Comparison of ENCODE assay signal across 20 mouse cellular contexts in genomic region chr8:126188741-126189285, GRCm38 (mm10).
DNase-seq lines count a peak whose midpoint lies in the region; ATAC-seq and TF ChIP-seq lines count a peak whose summit lies in the region.
"Had no signal": no experiment of that assay in that cellular context is flagged by ENCODE, and none has a peak within 500 bp of the region (broad histone marks: within the 10 kb centered on the region; RNA-seq: fewer than 3 reads in every experiment).

No protein-coding gene starts in this region.

- ATAC-seq in forebrain, embryonic 14.5 days = no peak
- no peak for ATAC-seq in activated CD4-positive, CD25-positive, alpha-beta regulatory T cell, adult 4 months
- ATAC-seq: intestine, embryonic 15.5 days; liver, postnatal 0 days; midbrain, embryonic 15.5 days had no signal

- H3K36me3 ChIP-seq in forebrain, embryonic 14.5 days (ENCODE audit: control insufficient read depth, insufficient read depth, low read length) = no peaks in the 10 kb centered on the region
- H3K36me3 ChIP-seq in forebrain, embryonic 10.5 days (replicated peaks) = no peaks in the 10 kb centered on the region
- H3K36me3 ChIP-seq: intestine, embryonic 15.5 days; limb, embryonic 13.5 days; midbrain, embryonic 15.5 days; neural tube, embryonic 12.5 days; stomach, embryonic 15.5 days had no signal

- TF ChIP-seq POLR2A in lung, adult 2 months (IDR thresholded peaks at IDR 0.05; ENCODE audit: borderline replicate concordance, extremely low read depth, low read depth, low read length) = no peak

- no peak overlapping the region for H3K27ac ChIP-seq in forebrain, embryonic 14.5 days (ENCODE audit: low read depth, low read length)
- H3K27ac ChIP-seq in forebrain, embryonic 10.5 days = no peak overlapping the region
- H3K27ac ChIP-seq: heart, adult 2 months; intestine, embryonic 15.5 days; limb, embryonic 13.5 days; midbrain, embryonic 15.5 days; neural tube, embryonic 12.5 days; stomach, embryonic 15.5 days had no signal

- H3K27me3 ChIP-seq in forebrain, embryonic 14.5 days (replicated peaks; ENCODE audit: control insufficient read depth, insufficient read depth, low read length) = no peaks in the 10 kb centered on the region
- H3K27me3 ChIP-seq in forebrain, embryonic 10.5 days (ENCODE audit: poor library complexity, severe bottlenecking) = no peaks in the 10 kb centered on the region
- H3K27me3 ChIP-seq: intestine, embryonic 15.5 days; limb, embryonic 13.5 days; midbrain, embryonic 15.5 days; neural tube, embryonic 12.5 days; stomach, embryonic 15.5 days had no signal

- H3K4me1 ChIP-seq in forebrain, embryonic 14.5 days (ENCODE audit: control insufficient read depth, insufficient read depth, low read length) = no peaks in the 10 kb centered on the region
- peaks cover 10% of the 10 kb centered on the region; the same call in 1 of the 2 replicates for H3K4me1 ChIP-seq in forebrain, embryonic 10.5 days
- no peaks in the 10 kb centered on the region for H3K4me1 ChIP-seq in lung, adult 2 months (ENCODE audit: control insufficient read depth, insufficient read depth, low read length)
- H3K4me1 ChIP-seq: intestine, embryonic 15.5 days; limb, embryonic 13.5 days; midbrain, embryonic 15.5 days; neural tube, embryonic 12.5 days; stomach, embryonic 15.5 days had no signal

- no peak for TF ChIP-seq CTCF in lung, adult 2 months (IDR thresholded peaks at IDR 0.05; ENCODE audit: insufficient read depth, low read length)

- H3K9ac ChIP-seq in forebrain, embryonic 14.5 days (ENCODE audit: low read length) = no peak overlapping the region
- H3K9ac ChIP-seq: intestine, embryonic 15.5 days; limb, embryonic 13.5 days; liver, postnatal 0 days; midbrain, embryonic 15.5 days; neural tube, embryonic 12.5 days; stomach, embryonic 15.5 days had no signal

- WGBS in forebrain, embryonic 14.5 days = 53% methylated on average over 5 of the region's 5 CpGs
- WGBS in forebrain, embryonic 10.5 days = 58% methylated on average over 5 of the region's 5 CpGs
- 24% methylated on average over 5 of the region's 5 CpGs for WGBS in lung, adult 2 months

- H3K9me3 ChIP-seq in forebrain, embryonic 14.5 days (replicated peaks; ENCODE audit: control insufficient read depth, low read length) = no peaks in the 10 kb centered on the region
- H3K9me3 ChIP-seq in forebrain, embryonic 10.5 days = peaks cover 17% of the 10 kb centered on the region
- H3K9me3 ChIP-seq: intestine, embryonic 15.5 days; midbrain, embryonic 15.5 days; stomach, embryonic 15.5 days had no signal

- no peak overlapping the region for H3K4me3 ChIP-seq in forebrain, embryonic 14.5 days (ENCODE audit: low read depth, low read length)
- no peak overlapping the region for H3K4me3 ChIP-seq in forebrain, embryonic 10.5 days
- H3K4me3 ChIP-seq in lung, adult 2 months (replicated peaks; ENCODE audit: extremely low read depth, low read depth, low read length) = no peak overlapping the region
- H3K4me3 ChIP-seq: heart, adult 2 months; intestine, embryonic 15.5 days; limb, embryonic 13.5 days; midbrain, embryonic 15.5 days; neural tube, embryonic 12.5 days; stomach, embryonic 15.5 days had no signal

- H3K4me2 ChIP-seq in forebrain, embryonic 14.5 days (ENCODE audit: low read length) = no peak overlapping the region
- H3K4me2 ChIP-seq: intestine, embryonic 15.5 days; limb, embryonic 13.5 days; midbrain, embryonic 15.5 days; neural tube, embryonic 12.5 days; stomach, embryonic 15.5 days had no signal

- peak; percentile 32 for DNase-seq in forebrain, embryonic 14.5 days (ENCODE audit: low spot score)
- DNase-seq in forebrain, embryonic 10.5 days (ENCODE audit: extremely low spot score, low spot score) = no peak
- peak; percentile 4 for DNase-seq in lung, adult 2 months
- no peak for DNase-seq in lung, postnatal 14 days
- peak; percentile 13 for DNase-seq in fibroblast of lung, adult 2 months (ENCODE audit: low read depth)
- peak; percentile 15 for DNase-seq in retina, postnatal 1 day
- DNase-seq in thymus, postnatal 0 days (ENCODE audit: low spot score) = no peak
- DNase-seq: adrenal gland, postnatal 36 days; B cell, adult 2 months; cerebellum, adult 18-20 months; heart, adult 2 months; kidney, postnatal 4 days; liver, postnatal 0 days; thymus, postnatal 25 days had no signal

Comparison
In these comparisons a context has a peak if more than half of its experiments do, and no peak if none do; other contexts are left out.
1. DNase-seq: peak in forebrain, embryonic 14.5 days (single experiment), lung, adult 2 months (single experiment), fibroblast of lung, adult 2 months (single experiment) and retina, postnatal 1 day (single experiment); none in forebrain, embryonic 10.5 days (single experiment), lung, postnatal 14 days (single experiment) and thymus, postnatal 0 days (single experiment).